Mouse (Mus musculus) urinary bladder, postnatal 25 days (tissue): Measurements from ENCODE around the gene Nt5e.

ENCODE experiments used
- DNase-seq: peaks from one replicate; pipeline ENCODE4 v3.0.0; 2022; ENCODE audit warnings: low spot score

The Nt5e gene

GRCm38 (mm10) chr9:88344424-88344823 lies 17.4 kb downstream of the Nt5e start:
- DNase-seq, result no peak

- DNase-seq, result no peak
These were observed 19.9 kb downstream of the Nt5e start for GRCm38 (mm10) chr9:88346857-88347256.

DNA sequence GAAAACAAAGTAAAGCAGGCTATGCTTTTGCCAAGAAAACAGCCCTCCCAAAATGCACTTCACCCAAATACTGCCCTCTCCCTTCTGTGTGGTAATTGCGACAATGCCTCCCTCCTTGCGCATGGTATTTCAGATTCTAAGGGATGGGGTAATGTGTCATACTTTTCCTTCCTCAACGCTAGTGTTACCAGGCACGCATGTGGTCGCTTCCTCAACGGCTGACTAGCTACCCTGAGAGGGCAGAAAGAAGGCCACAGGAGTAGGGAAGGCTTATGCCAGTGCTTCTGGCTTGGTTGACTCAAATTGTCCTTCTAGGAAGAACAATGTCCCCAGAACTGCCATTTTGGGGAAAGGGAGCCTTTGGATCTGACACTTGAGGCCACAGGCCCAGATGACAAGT lies 21.6 kb downstream of the Nt5e start:
- no peak for DNase-seq

DNA sequence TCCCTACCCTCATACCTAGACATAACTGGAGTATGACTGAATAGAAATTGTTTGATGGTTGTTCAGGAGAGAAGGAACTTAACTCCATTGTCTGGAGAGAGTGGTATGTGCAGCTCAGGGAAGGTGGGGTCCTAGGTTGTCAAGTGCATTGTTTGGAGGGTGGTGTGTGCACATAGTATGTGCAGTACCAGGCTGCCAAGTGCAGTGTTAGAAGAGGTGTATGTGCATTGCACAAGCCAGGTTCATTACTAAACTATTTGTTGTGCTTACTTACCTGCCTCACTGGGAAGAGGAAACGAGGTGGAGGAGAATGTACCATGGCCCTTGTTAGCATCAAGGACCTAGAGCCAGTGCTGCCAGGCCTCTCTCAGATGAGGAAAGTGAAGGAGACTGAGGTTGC lies 23.3 kb downstream of the Nt5e start:
- no peak for DNase-seq

- no peak for DNase-seq
These were observed 24.2 kb downstream of the Nt5e start for GRCm38 (mm10) chr9:88351163-88351562.

DNA sequence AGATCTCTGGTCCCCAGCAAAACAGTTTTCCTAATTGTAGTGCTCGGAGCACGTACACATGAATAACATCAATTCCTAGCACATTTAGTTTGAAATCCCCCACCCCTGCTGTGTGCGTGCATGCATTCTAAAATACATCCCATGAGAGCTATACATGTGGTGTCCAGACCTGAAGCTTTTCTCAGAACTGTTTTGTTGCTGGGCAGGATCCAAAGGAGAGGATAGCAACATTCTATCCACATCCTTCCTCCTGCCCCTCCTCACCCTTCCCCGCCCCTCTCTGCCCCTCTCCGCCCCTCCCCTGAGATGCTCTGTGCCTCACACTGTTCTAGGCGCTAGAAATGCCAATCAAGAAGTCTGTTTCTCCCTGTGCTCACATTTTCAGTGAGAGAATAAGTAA lies 25.7 kb downstream of the Nt5e start:
- DNase-seq, result no peak

GRCm38 (mm10) chr9:88353459-88353858 lies 26.5 kb downstream of the Nt5e start:
- no peak for DNase-seq

- no peak for DNase-seq
These were observed 30.2 kb downstream of the Nt5e start for GRCm38 (mm10) chr9:88357173-88357572.

GRCm38 (mm10) chr9:88359140-88359539 lies 32.1 kb downstream of the Nt5e start:
- no peak for DNase-seq

DNA sequence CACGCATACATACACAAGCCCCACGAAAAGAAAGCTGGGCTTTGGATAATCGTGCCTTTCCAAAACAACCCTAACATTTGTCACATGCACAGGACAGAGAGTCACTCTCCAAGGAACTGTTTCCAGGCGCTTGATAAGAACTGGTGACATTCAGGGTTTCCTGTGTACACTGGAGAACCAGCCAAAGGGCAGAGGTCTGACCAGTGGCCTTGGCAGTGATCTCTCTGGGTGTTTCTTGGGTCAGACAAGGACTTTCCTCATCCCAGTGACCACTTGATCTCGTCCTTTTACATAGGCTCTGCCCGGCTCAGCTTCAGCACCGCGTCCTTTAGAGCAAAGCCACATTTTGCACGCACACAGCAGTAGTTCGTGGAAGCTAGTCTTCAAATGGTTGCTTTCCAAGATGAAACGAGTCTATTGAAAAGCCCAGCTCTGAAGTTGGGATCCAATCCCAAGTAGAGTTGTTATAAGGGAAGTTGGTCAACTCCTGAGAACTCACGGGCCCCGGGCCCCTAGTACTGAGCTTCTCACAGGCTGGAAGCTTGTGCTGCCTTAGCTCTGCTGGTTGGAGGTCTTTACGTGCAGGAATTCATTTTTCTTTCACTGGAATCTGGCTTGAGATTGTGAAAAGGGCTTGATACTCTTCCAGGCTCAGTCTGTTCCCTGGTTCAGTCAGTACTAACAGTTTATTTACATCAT lies 34.4 kb downstream of the Nt5e start:
- DNase-seq, result no peak

GRCm38 (mm10) chr9:88362055-88362850 lies 35.3 kb downstream of the Nt5e start:
- no peak for DNase-seq

- no peak for DNase-seq
These were observed 36.1 kb downstream of the Nt5e start for GRCm38 (mm10) chr9:88363102-88363501.

- no peak for DNase-seq
These were observed 39.3 kb downstream of the Nt5e start for GRCm38 (mm10) chr9:88366308-88366707.

- no peak for DNase-seq
These were observed 39.8 kb downstream of the Nt5e start for GRCm38 (mm10) chr9:88366819-88367218.

DNA sequence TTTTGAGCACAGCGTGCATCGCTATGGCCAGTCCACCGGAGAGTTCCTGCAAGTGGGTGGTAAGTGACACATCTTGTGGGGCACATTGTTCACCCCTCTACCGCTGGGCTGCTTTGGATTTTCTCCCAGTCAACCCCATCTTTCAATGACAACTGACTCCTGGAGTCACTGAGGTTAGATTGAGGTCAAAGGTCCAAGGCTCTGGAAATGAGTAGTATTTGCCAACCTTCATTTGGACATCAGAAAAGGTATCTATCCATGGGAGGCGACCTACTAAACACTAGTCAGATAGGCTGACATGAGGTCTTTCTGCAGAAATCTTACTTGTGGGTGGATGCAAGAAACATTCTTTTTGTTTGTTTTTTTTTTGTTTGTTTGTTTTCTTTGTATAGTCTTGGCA lies 40.3 kb downstream of the Nt5e start:
- no peak for DNase-seq

DNA sequence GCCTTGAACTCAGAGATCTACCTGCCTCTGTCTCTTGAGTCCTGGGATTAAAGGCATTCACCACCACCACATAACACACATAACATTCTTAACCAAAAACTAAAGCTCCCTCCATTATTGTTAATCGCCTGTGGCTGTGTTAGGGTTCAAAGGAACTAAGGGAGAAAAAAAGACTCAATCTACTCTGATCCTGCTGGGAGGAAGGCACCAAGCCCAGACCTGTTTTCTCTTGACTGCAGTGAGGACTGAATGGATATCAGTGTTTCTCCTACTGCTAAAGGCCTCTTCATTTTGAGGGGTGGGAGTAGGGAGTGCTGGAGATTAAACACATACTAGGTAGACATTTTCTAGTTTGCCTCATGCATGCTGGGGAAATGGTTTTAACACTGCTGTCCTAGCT lies 40.8 kb downstream of the Nt5e start:
- DNase-seq, result no peak

- no peak for DNase-seq
These were observed 41.5 kb downstream of the Nt5e start for GRCm38 (mm10) chr9:88368476-88368875.

GRCm38 (mm10) chr9:88369666-88370065 lies 42.7 kb downstream of the Nt5e start:
- DNase-seq, result no peak

DNA sequence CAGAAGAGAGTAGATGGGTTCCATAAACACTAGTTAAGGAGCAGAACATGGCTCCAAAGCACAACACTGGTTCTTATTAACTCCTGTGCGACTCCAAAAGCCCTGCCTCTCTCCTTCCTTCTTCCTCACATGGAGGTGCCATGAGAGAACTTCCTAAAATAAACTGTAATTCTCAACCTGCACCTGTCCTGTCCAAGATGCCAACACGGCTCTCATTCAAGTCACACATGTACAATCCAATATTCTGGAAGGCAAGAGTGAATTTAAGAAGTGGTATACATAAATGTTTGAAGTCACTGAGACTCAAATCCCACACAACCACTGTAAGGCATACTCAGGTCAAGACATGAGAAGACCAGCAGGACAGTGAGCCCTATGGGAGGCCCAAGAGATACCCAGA lies 44.2 kb downstream of the Nt5e start:
- no peak for DNase-seq

- DNase-seq, result no peak
These were observed 46.0 kb downstream of the Nt5e start for GRCm38 (mm10) chr9:88373001-88373400.

DNA sequence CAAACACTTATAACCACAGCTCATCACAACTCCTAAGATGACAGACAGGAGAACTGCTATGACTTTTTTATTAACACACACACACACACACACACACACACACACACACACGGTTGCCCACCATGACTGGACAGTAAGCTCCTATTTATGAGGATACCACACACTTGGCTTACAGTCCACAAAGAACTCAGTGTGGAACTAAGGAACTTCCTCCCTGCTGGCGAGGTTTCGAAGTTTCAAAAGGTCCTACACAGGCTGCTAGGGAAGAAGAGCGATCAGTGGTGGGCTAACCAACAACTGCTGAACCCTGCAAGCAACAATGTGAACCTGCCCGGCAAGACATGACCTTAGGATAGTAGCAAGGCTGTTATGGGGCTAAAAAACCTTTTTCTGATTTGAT lies 50.5 kb downstream of the Nt5e start:
- DNase-seq, result no peak

DNA sequence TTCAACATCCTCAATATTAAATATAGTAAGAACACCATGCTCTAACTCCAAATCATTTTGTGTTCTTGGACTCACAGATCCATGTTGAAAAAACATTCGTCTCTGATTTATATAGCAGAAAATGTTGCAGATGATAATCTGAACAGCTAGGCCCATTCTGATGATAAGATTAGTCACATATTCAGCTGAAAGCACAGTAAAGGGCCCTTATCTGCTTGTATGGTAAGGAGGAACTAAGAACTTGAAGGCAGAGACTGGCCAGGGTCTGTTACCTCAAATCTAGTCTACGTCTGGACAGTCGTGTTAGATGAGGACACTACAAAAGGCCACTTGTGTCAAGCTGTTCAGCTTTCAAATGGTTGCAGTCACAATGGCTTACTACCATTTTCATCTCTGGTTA lies 52.1 kb downstream of the Nt5e start:
- no peak for DNase-seq

GRCm38 (mm10) chr9:88380076-88380475 lies 53.1 kb downstream of the Nt5e start:
- DNase-seq, result no peak

GRCm38 (mm10) chr9:88380542-88380941 lies 53.5 kb downstream of the Nt5e start:
- no peak for DNase-seq
